Mouse (Mus musculus): ENCODE measurements around the gene Siglecg. TPM values are rescaled to one million over a fixed set of nuclear protein-coding genes. Genes with fewer than 3 reads are reported as not detected.

Gene Siglecg
- total RNA-seq, 2 experiments from 2014 or later = 0.08 TPM; not detected in 1

Small RNA genes lying within 50 kb of the gene (microRNA-seq; reads per million reads assigned to microRNA genes)
- gene Mir7051 = 0.74 to 2.1 reads per million in 2 experiments

Other genes with a start within 250 kb of the Siglecg start
- gene Zfp715, start 94.9 kb upstream of the Siglecg start, total RNA-seq (2021) = 1 to 10 TPM; 6.8 to 8.4 TPM
- gene Siglecf, start 56.9 kb upstream of the Siglecg start, total RNA-seq (2021) = not detected
- not detected for gene Lim2, start 19.5 kb downstream of the Siglecg start, total RNA-seq (2021)
- not detected for gene Nkg7, start 28.9 kb downstream of the Siglecg start, total RNA-seq (2021)
- not detected for gene Cldnd2, start 32.6 kb downstream of the Siglecg start, total RNA-seq (2021)
- 100 to 1,000 TPM; 264 to 310 TPM for gene Etfb, start 35.9 kb downstream of the Siglecg start, total RNA-seq (2021)
- gene Gm45233, start 35.9 kb downstream of the Siglecg start, total RNA-seq (2021) = under 1 TPM in 1 of 2 experiments, not detected in 1; 0.79 TPM
- gene Vsig10l, start 54.9 kb downstream of the Siglecg start, total RNA-seq (2021) = 1 to 10 TPM; 1.7 TPM
- gene Iglon5, start 81.9 kb downstream of the Siglecg start, total RNA-seq (2021) = under 1 TPM; 0.23 to 0.27 TPM
- gene 4931406B18Rik, start 97.7 kb downstream of the Siglecg start, total RNA-seq (2021) = not detected
- under 1 TPM; 0.62 to 0.82 TPM for gene Cd33, start 136.2 kb downstream of the Siglecg start, total RNA-seq (2021)
- under 1 TPM; 0.26 to 0.52 TPM for gene Zfp658, start 154.1 kb downstream of the Siglecg start, total RNA-seq (2021)
- gene Zfp719, start 171.4 kb downstream of the Siglecg start, total RNA-seq (2021) = 1 to 10 TPM; 3.0 to 4.4 TPM
- gene Zfp819, start 199.0 kb downstream of the Siglecg start, total RNA-seq (2021) = not detected
- not detected for gene Ceacam18, start 226.5 kb downstream of the Siglecg start, total RNA-seq (2021)

Measured in gastrocnemius, postnatal 36 days (tissue).